Mouse (Mus musculus): ENCODE results near the gene Npas3. TPM values are rescaled to one million over a fixed set of nuclear protein-coding genes. Genes with fewer than 3 reads are reported as not detected.

Gene Npas3
- polyA plus RNA-seq, 1 experiment from 2014 or later: 2.0 TPM

- H3K4me1 ChIP-seq (replicated peaks; ENCODE audit: control insufficient read depth, insufficient read depth, low read length): peaks cover 8% of the 10 kb centered on the region
- H3K27me3 ChIP-seq (replicated peaks; ENCODE audit: control insufficient read depth, insufficient read depth, low read length): no peaks in the 10 kb centered on the region
- no peak overlapping the region for H3K4me3 ChIP-seq (ENCODE audit: low read depth, low read length)
- no peak overlapping the region for H3K27ac ChIP-seq (ENCODE audit: low read depth, low read length)
- H3K9me3 ChIP-seq (ENCODE audit: control insufficient read depth, low read length): no peaks in the 10 kb centered on the region
- H3K4me2 ChIP-seq: no peak overlapping the region
- no peak for DNase-seq (ENCODE audit: low spot score)
- no peak overlapping the region for H3K9ac ChIP-seq (ENCODE audit: low read depth, low read length)
- WGBS: 31% methylated on average over 8 of the region's 8 CpGs
- ATAC-seq (replicated peaks; ENCODE audit: low FRiP score): no peak
- H3K36me3 ChIP-seq (ENCODE audit: control insufficient read depth, insufficient read depth, low read length): no peaks in the 10 kb centered on the region
Observed at GRCm38 (mm10) chr12:54034666-54035346, 786.3 kb downstream of the Npas3 start.

GRCm38 (mm10) chr12:54037602-54038001 is 789.1 kb downstream of the Npas3 start:
- DNase-seq (ENCODE audit: low spot score) (no peak), ATAC-seq (replicated peaks; ENCODE audit: low FRiP score) (no peak)
- Histone ChIP-seq H3K4me1 (replicated peaks; ENCODE audit: control insufficient read depth, insufficient read depth, low read length) (peaks cover 8% of the 10 kb centered on the region), H3K27me3 (replicated peaks; ENCODE audit: control insufficient read depth, insufficient read depth, low read length) (no peaks in the 10 kb centered on the region), H3K27ac (ENCODE audit: low read depth, low read length) (no peak overlapping the region), H3K4me3 (ENCODE audit: low read depth, low read length) (no peak overlapping the region), H3K9me3 (ENCODE audit: control insufficient read depth, low read length) (no peaks in the 10 kb centered on the region), H3K4me2 (no peak overlapping the region), H3K36me3 (ENCODE audit: control insufficient read depth, insufficient read depth, low read length) (no peaks in the 10 kb centered on the region), H3K9ac (ENCODE audit: low read depth, low read length) (no peak overlapping the region)
- 81% methylated on average over 3 of the region's 3 CpGs for WGBS

DNA sequence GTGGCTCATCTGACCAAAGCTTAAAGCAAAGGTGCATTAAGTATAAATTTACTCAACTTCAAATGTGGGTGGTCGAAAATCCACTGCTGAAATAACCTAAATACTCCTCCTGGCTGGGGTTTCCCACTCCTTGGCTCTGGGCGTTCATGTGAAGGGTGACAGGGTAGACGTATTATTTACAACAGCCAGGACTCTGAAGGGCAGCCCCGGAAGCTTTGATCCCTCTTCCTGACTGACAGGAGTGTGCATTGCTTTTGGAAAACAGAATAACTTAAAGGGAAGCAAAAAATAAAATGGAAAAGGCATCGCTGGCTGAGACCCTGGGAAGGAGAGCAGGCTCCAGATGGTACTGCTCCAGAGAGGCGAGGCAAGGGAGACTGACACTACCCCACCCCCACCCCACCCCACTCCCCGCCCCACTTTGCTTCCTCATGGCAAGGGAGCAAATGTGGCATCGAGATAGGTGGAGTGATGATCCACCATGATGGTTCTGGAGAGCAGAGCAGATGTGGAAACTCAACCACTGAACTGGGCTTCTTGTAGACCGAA is 794.6 kb downstream of the Npas3 start:
- H3K4me1 ChIP-seq (replicated peaks; ENCODE audit: control insufficient read depth, insufficient read depth, low read length): no peaks in the 10 kb centered on the region
- ATAC-seq (replicated peaks; ENCODE audit: low FRiP score) (no peak), DNase-seq (ENCODE audit: low spot score) (no peak)
- WGBS: 57% methylated on average over 9 of the region's 9 CpGs
- no peaks in the 10 kb centered on the region for H3K27me3 ChIP-seq (replicated peaks; ENCODE audit: control insufficient read depth, insufficient read depth, low read length)
- no peaks in the 10 kb centered on the region for H3K9me3 ChIP-seq (ENCODE audit: control insufficient read depth, low read length)
- no peak overlapping the region for H3K4me3 ChIP-seq (ENCODE audit: low read depth, low read length)
- H3K27ac ChIP-seq (ENCODE audit: low read depth, low read length): no peak overlapping the region
- no peak overlapping the region for H3K4me2 ChIP-seq
- H3K36me3 ChIP-seq (ENCODE audit: control insufficient read depth, insufficient read depth, low read length): no peaks in the 10 kb centered on the region
- H3K9ac ChIP-seq (ENCODE audit: low read depth, low read length): no peak overlapping the region

DNA sequence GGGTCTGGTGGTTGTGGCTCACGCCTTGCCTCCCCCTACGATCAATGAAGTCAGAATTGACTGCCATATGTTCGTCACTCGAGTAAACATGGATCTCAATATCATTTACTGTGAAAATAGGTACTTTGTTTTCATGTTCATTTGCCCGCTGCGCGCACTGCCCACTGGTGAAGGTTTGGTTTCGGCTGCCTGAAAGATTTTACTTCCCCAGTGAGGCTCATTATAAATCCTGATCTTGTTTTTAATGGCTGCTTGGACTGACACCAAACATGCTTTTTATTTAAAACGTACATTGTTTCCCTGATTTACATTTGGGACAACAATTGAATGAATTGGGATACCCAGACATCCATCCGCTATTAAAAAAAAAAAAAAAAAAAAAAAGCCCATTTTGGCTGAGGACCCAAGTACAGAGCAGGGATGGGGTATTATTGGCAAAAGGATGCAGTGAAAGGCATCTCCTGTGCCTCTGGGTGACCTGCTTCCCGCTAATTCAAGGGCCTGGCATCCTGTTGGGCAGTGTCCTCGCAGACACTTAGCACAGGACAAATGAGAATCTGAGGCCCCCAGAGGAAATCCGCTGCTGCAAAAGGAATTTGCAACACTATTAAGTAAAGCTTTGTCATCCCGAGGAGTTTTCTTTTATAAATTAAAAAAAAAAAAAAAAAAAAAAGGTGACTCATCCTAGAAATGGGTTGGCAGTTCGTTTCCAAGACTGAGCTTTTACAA is 796.3 kb downstream of the Npas3 start:
- ATAC-seq (replicated peaks; ENCODE audit: low FRiP score): no peak
- no peak overlapping the region for H3K4me3 ChIP-seq (ENCODE audit: low read depth, low read length)

DNA sequence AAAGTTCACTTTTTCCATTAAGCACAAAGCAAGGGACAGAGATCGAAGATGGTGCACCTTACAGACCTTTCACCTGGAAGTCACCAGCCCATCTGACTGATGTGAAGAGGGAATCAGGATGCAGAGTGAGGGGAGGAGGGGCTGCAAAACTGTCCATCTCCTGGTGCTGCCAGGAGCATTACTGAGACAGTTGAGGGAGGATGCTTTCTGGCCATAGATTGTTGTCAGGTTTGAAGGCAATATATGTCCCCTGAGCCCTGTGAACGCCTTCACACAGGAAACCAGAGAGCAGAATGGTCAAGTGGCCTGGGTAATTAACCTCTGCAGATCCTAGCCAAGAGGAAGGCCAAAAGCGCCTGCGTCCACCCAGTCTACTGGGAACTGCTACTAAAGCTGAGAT is 796.9 kb downstream of the Npas3 start:
- WGBS: 67% methylated on average over 4 of the region's 4 CpGs
- Histone ChIP-seq H3K27ac (ENCODE audit: low read depth, low read length) (no peak overlapping the region), H3K4me1 (replicated peaks; ENCODE audit: control insufficient read depth, insufficient read depth, low read length) (no peaks in the 10 kb centered on the region), H3K4me3 (ENCODE audit: low read depth, low read length) (no peak overlapping the region), H3K9ac (ENCODE audit: low read depth, low read length) (no peak overlapping the region), H3K36me3 (ENCODE audit: control insufficient read depth, insufficient read depth, low read length) (no peaks in the 10 kb centered on the region), H3K4me2 (no peak overlapping the region), H3K9me3 (ENCODE audit: control insufficient read depth, low read length) (no peaks in the 10 kb centered on the region), H3K27me3 (replicated peaks; ENCODE audit: control insufficient read depth, insufficient read depth, low read length) (no peaks in the 10 kb centered on the region)
- ATAC-seq (replicated peaks; ENCODE audit: low FRiP score): no peak
- DNase-seq (ENCODE audit: low spot score): no peak

More for the DNA sequence above, 796.3 kb downstream of the Npas3 start:
- no peak overlapping the region for H3K4me2 ChIP-seq
- no peaks in the 10 kb centered on the region for H3K36me3 ChIP-seq (ENCODE audit: control insufficient read depth, insufficient read depth, low read length)
- no peaks in the 10 kb centered on the region for H3K4me1 ChIP-seq (replicated peaks; ENCODE audit: control insufficient read depth, insufficient read depth, low read length)
- H3K27me3 ChIP-seq (replicated peaks; ENCODE audit: control insufficient read depth, insufficient read depth, low read length): no peaks in the 10 kb centered on the region
- H3K9ac ChIP-seq (ENCODE audit: low read depth, low read length): no peak overlapping the region
- no peak for DNase-seq (ENCODE audit: low spot score)
- 78% methylated on average over 15 of the region's 15 CpGs for WGBS
- no peak overlapping the region for H3K27ac ChIP-seq (ENCODE audit: low read depth, low read length)
- no peaks in the 10 kb centered on the region for H3K9me3 ChIP-seq (ENCODE audit: control insufficient read depth, low read length)

- WGBS: 67% methylated on average over 6 of the region's 6 CpGs
Observed at GRCm38 (mm10) chr12:54046824-54047223, 798.3 kb downstream of the Npas3 start.

DNA sequence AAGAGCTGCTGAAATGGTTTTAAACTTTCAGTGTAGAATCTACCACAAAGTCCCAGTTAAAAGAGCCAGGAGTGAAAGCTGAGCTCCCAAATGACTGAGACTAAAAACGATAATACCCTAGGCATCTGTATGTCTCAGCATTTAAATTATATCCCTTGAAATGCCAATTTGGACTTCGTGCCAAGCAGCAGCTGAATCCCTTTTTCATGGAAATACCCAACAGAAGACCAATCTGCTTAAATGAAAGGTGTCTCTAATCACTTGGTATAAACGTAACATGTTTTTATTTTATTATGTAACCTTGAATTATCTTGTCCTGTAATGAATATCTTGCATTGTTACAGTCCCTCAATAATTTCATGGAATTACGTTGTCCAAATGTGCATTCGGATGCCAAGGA is 799.6 kb downstream of the Npas3 start:
- DNase-seq (ENCODE audit: low spot score) (no peak), ATAC-seq (replicated peaks; ENCODE audit: low FRiP score) (no peak)
- Histone ChIP-seq H3K27ac (ENCODE audit: low read depth, low read length) (no peak overlapping the region), H3K4me2 (no peak overlapping the region), H3K4me3 (ENCODE audit: low read depth, low read length) (no peak overlapping the region), H3K36me3 (ENCODE audit: control insufficient read depth, insufficient read depth, low read length) (no peaks in the 10 kb centered on the region), H3K27me3 (replicated peaks; ENCODE audit: control insufficient read depth, insufficient read depth, low read length) (no peaks in the 10 kb centered on the region), H3K9ac (ENCODE audit: low read depth, low read length) (no peak overlapping the region), H3K4me1 (replicated peaks; ENCODE audit: control insufficient read depth, insufficient read depth, low read length) (no peaks in the 10 kb centered on the region), H3K9me3 (ENCODE audit: control insufficient read depth, low read length) (no peaks in the 10 kb centered on the region)
- 82% methylated on average over 5 of the region's 5 CpGs for WGBS

More at GRCm38 (mm10) chr12:54046824-54047223, 798.3 kb downstream of the Npas3 start:
- DNase-seq (ENCODE audit: low spot score): no peak
- Histone ChIP-seq H3K4me3 (ENCODE audit: low read depth, low read length) (no peak overlapping the region), H3K9me3 (ENCODE audit: control insufficient read depth, low read length) (no peaks in the 10 kb centered on the region), H3K27me3 (replicated peaks; ENCODE audit: control insufficient read depth, insufficient read depth, low read length) (no peaks in the 10 kb centered on the region), H3K9ac (ENCODE audit: low read depth, low read length) (no peak overlapping the region), H3K27ac (ENCODE audit: low read depth, low read length) (no peak overlapping the region), H3K36me3 (ENCODE audit: control insufficient read depth, insufficient read depth, low read length) (no peaks in the 10 kb centered on the region), H3K4me1 (replicated peaks; ENCODE audit: control insufficient read depth, insufficient read depth, low read length) (no peaks in the 10 kb centered on the region), H3K4me2 (no peak overlapping the region)
- no peak for ATAC-seq (replicated peaks; ENCODE audit: low FRiP score)

- 85% methylated on average over 4 of the region's 4 CpGs for WGBS
- no peaks in the 10 kb centered on the region for H3K36me3 ChIP-seq (ENCODE audit: control insufficient read depth, insufficient read depth, low read length)
- no peak overlapping the region for H3K4me3 ChIP-seq (ENCODE audit: low read depth, low read length)
- H3K27me3 ChIP-seq (replicated peaks; ENCODE audit: control insufficient read depth, insufficient read depth, low read length): no peaks in the 10 kb centered on the region; the same call in 1 of the 2 replicates
- no peak overlapping the region for H3K9ac ChIP-seq (ENCODE audit: low read depth, low read length)
- H3K4me1 ChIP-seq (replicated peaks; ENCODE audit: control insufficient read depth, insufficient read depth, low read length): no peaks in the 10 kb centered on the region
- no peak for ATAC-seq (replicated peaks; ENCODE audit: low FRiP score)
- no peak overlapping the region for H3K27ac ChIP-seq (ENCODE audit: low read depth, low read length)
- no peak overlapping the region for H3K4me2 ChIP-seq
- DNase-seq (ENCODE audit: low spot score): no peak
- H3K9me3 ChIP-seq (ENCODE audit: control insufficient read depth, low read length): no peaks in the 10 kb centered on the region
Observed at GRCm38 (mm10) chr12:54049926-54050325, 801.4 kb downstream of the Npas3 start.
